Mouse (Mus musculus) kidney, embryonic 14.5 days (tissue): ENCODE measurements around the gene Limch1. TPM values are rescaled to one million over a fixed set of nuclear protein-coding genes. Genes with fewer than 3 reads are reported as not detected.

Source experiments
- ATAC-seq: fragments of 200-750 bp; cut with Nextera tagmentation; 2 replicates; pipeline ENCODE4 v1.8.0; 2017; ENCODE audit warnings: moderate number of reproducible peaks, mild to moderate bottlenecking, moderate TSS enrichment, moderate library complexity; ENCODE audit not compliant: low FRiP score, low TSS enrichment
- H3K27ac ChIP-seq: fragments of 300-500 bp; sonication (generic); 2 replicates; pipeline ENCODE4 v1.5.1; 2014; ENCODE audit warnings: low read depth, mild to moderate bottlenecking, low read length, moderate library complexity, mixed read lengths
- H3K27me3 ChIP-seq: fragments of 300-500 bp; sonication (generic); 2 replicates; pipeline ENCODE4 v1.6.1; 2014; ENCODE audit warnings: mild to moderate bottlenecking, low read length; ENCODE audit not compliant: control insufficient read depth, insufficient read depth
- H3K36me3 ChIP-seq: fragments of 300-500 bp; sonication (generic); 2 replicates; pipeline ENCODE4 v1.6.1; 2014; ENCODE audit warnings: low read length, mixed read lengths; ENCODE audit not compliant: control insufficient read depth, insufficient read depth
- H3K4me1 ChIP-seq: fragments of 300-500 bp; sonication (generic); 2 replicates; pipeline ENCODE4 v1.6.1; 2014; ENCODE audit warnings: low read length, mixed read lengths; ENCODE audit not compliant: control insufficient read depth, insufficient read depth
- H3K4me2 ChIP-seq: fragments of 300-500 bp; sonication (generic); replicated peaks from 2 replicates; pipeline ENCODE4 v1.6.1; 2014; ENCODE audit warnings: low read depth, mild to moderate bottlenecking, low read length
- H3K4me3 ChIP-seq: fragments of 300-500 bp; sonication (generic); 2 replicates; pipeline ENCODE4 v1.5.1; 2014; ENCODE audit warnings: mild to moderate bottlenecking, low read length
- H3K9ac ChIP-seq: fragments of 300-500 bp; sonication (generic); 2 replicates; pipeline ENCODE4 v1.6.1; 2014; ENCODE audit warnings: low read depth, mild to moderate bottlenecking, low read length, moderate library complexity
- H3K9me3 ChIP-seq: fragments of 300-500 bp; sonication (generic); 2 replicates; pipeline ENCODE4 v1.6.1; 2016; ENCODE audit warnings: low read length; ENCODE audit not compliant: control insufficient read depth
- WGBS: fragments of 180-500 bp; shearing (Covaris S2); extraction: QIAGEN DNeasy Blood & Tissue Kit; methylation state at CpG from one replicate; pipeline ENCODE4 v1.1.7; 2014; 5-methylcytosine and 5-hydroxymethylcytosine counted together
- polyA plus RNA-seq: library from polyadenylated mRNA; unstranded; fragments of >200 nt; fragmentation: Nextera tagmentation; extraction: Ambion mirVana; gene quantifications from 2 replicates; pipeline ENCODE4 v1.2.1, GENCODE M21; 2014

Limch1 gene
- polyA plus RNA-seq, 1 experiment from 2014 or later, result 48.9 TPM

GRCm38 (mm10) chr5:66901116-66901515 is 155.5 kb downstream of the Limch1 start:
- Histone ChIP-seq H3K36me3 (no peaks in the 10 kb centered on the region), H3K27ac (no peak overlapping the region), H3K27me3 (0 out of 2 replicates have a peak, but pooled peaks cover 4% of the 10 kb centered on the region), H3K4me1 (no peaks in the 10 kb centered on the region), H3K4me2 (no peak overlapping the region), H3K4me3 (no peak overlapping the region), H3K9me3 (no peaks in the 10 kb centered on the region), H3K9ac (no peak overlapping the region)
- WGBS, result 92% methylated on average over 4 of the region's 4 CpGs
- ATAC-seq, result no peak

- no peak overlapping the region for H3K27ac ChIP-seq
- 39% methylated on average over 6 of the region's 6 CpGs for WGBS
These were observed 159.2 kb downstream of the Limch1 start for GRCm38 (mm10) chr5:66904835-66905234.

GRCm38 (mm10) chr5:66908883-66909282 is 163.3 kb downstream of the Limch1 start:
- Histone ChIP-seq H3K4me3 (no peak overlapping the region), H3K27ac (no peak overlapping the region), H3K4me2 (no peak overlapping the region), H3K9ac (no peak overlapping the region), H3K36me3 (no peaks in the 10 kb centered on the region), H3K9me3 (no peaks in the 10 kb centered on the region; the same call in 1 of the 2 replicates), H3K4me1 (no peaks in the 10 kb centered on the region), H3K27me3 (no peaks in the 10 kb centered on the region)
- no peak for ATAC-seq
- WGBS, result 88% methylated on average over 9 of the region's 9 CpGs

More at GRCm38 (mm10) chr5:66904835-66905234, 159.2 kb downstream of the Limch1 start:
- H3K4me2 ChIP-seq, result no peak overlapping the region
- no peak overlapping the region for H3K9ac ChIP-seq
- no peaks in the 10 kb centered on the region for H3K9me3 ChIP-seq
- no peak for ATAC-seq
- H3K27me3 ChIP-seq, result 0 out of 2 replicates have a peak, but pooled peaks cover 4% of the 10 kb centered on the region
- no peak overlapping the region for H3K4me3 ChIP-seq
- H3K36me3 ChIP-seq, result no peaks in the 10 kb centered on the region
- H3K4me1 ChIP-seq, result no peaks in the 10 kb centered on the region

GRCm38 (mm10) chr5:66909962-66910361 is 164.3 kb downstream of the Limch1 start:
- Histone ChIP-seq H3K9me3 (no peaks in the 10 kb centered on the region; the same call in 1 of the 2 replicates), H3K9ac (no peak overlapping the region), H3K4me3 (no peak overlapping the region), H3K27ac (no peak overlapping the region), H3K4me1 (no peaks in the 10 kb centered on the region), H3K27me3 (no peaks in the 10 kb centered on the region), H3K36me3 (no peaks in the 10 kb centered on the region), H3K4me2 (no peak overlapping the region)
- ATAC-seq, result no peak
- WGBS, result 46% methylated on average over 2 of the region's 2 CpGs

- Histone ChIP-seq H3K36me3 (no peaks in the 10 kb centered on the region), H3K4me1 (peaks cover 2% of the 10 kb centered on the region; the same call in 1 of the 2 replicates), H3K4me3 (no peak overlapping the region), H3K27me3 (no peaks in the 10 kb centered on the region), H3K9me3 (no peaks in the 10 kb centered on the region; the same call in 1 of the 2 replicates), H3K4me2 (no peak overlapping the region), H3K27ac (no peak overlapping the region), H3K9ac (no peak overlapping the region)
- ATAC-seq, result no peak
- WGBS, result 94% methylated on average over 9 of the region's 9 CpGs
These were observed 165.0 kb downstream of the Limch1 start for GRCm38 (mm10) chr5:66910610-66911009.

GRCm38 (mm10) chr5:66911068-66911467 is 165.4 kb downstream of the Limch1 start:
- peaks cover 7% of the 10 kb centered on the region; the same call in 1 of the 2 replicates for H3K4me1 ChIP-seq
- ATAC-seq, result no peak
- 94% methylated on average over 4 of the region's 4 CpGs for WGBS
- H3K9me3 ChIP-seq, result no peaks in the 10 kb centered on the region; the same call in 1 of the 2 replicates
- H3K4me2 ChIP-seq, result no peak overlapping the region
- H3K9ac ChIP-seq, result no peak overlapping the region
- H3K36me3 ChIP-seq, result no peaks in the 10 kb centered on the region
- H3K27ac ChIP-seq, result no peak overlapping the region
- H3K27me3 ChIP-seq, result no peaks in the 10 kb centered on the region
- H3K4me3 ChIP-seq, result no peak overlapping the region

- Histone ChIP-seq H3K4me2 (no peak overlapping the region), H3K9me3 (no peaks in the 10 kb centered on the region; the same call in 1 of the 2 replicates), H3K27me3 (no peaks in the 10 kb centered on the region), H3K4me1 (peaks cover 11% of the 10 kb centered on the region; the same call in 1 of the 2 replicates), H3K4me3 (no peak overlapping the region), H3K9ac (no peak overlapping the region), H3K27ac (no peak overlapping the region), H3K36me3 (no peaks in the 10 kb centered on the region)
- ATAC-seq, result no peak
- WGBS, result 82% methylated on average over 6 of the region's 6 CpGs
These were observed 168.2 kb downstream of the Limch1 start for GRCm38 (mm10) chr5:66913791-66914190.

- peaks cover 14% of the 10 kb centered on the region for H3K4me1 ChIP-seq
These were observed 172.0 kb downstream of the Limch1 start for GRCm38 (mm10) chr5:66917353-66918315.

More at GRCm38 (mm10) chr5:66917353-66918315, 172.0 kb downstream of the Limch1 start:
- H3K27me3 ChIP-seq, result no peaks in the 10 kb centered on the region
- no peak overlapping the region for H3K4me2 ChIP-seq
- H3K36me3 ChIP-seq, result no peaks in the 10 kb centered on the region
- H3K9ac ChIP-seq, result no peak overlapping the region
- WGBS, result 82% methylated on average over 8 of the region's 8 CpGs
- H3K4me3 ChIP-seq, result no peak overlapping the region
- no peak overlapping the region for H3K27ac ChIP-seq
- no peak for ATAC-seq
- no peaks in the 10 kb centered on the region for H3K9me3 ChIP-seq
